Mouse (Mus musculus) cortical plate, adult 2 months (tissue): ENCODE results near the gene Ap3d1.

Experiments
- CTCF ChIP-seq: fragments of 200-500 bp; IDR thresholded peaks from 2 replicates; pipeline ENCODE4 v1.5.1; 2011; ENCODE audit warnings: mild to moderate bottlenecking, control low read depth, low read length; ENCODE audit not compliant: insufficient read depth; ENCODE audit errors: extremely low read depth
- POLR2A ChIP-seq: fragments of 200-500 bp; IDR thresholded peaks from 2 replicates; pipeline ENCODE4 v1.6.1; 2011; ENCODE audit warnings: mild to moderate bottlenecking, low read length, control low read depth; ENCODE audit not compliant: insufficient read depth; ENCODE audit errors: extremely low read depth

- TF ChIP-seq POLR2A (no peak), CTCF (peak; percentile 50)
Measured at GRCm38 (mm10) chr10:80757717-80758116, 15.7 kb upstream of the Ap3d1 start.
